Mouse (Mus musculus): Measurements from ENCODE around the gene Smdt1.

GRCm38 (mm10) chr15:82341675-82342542, 3.1 kb downstream of the Smdt1 start:
- TF ChIP-seq POLR2A (IDR thresholded peaks at IDR 0.05; ENCODE audit: insufficient read length, low read depth) (no peak), USF1 (IDR thresholded peaks at IDR 0.05; ENCODE audit: low read depth) (no peak), MYOG (IDR thresholded peaks at IDR 0.05; ENCODE audit: control insufficient read depth in 1 of 3, insufficient read depth in 1 of 3, insufficient read length in 2 of 3, low read depth in 2 of 3) (no peak), SRF (IDR thresholded peaks at IDR 0.05; ENCODE audit: control insufficient read depth, insufficient read length, low read depth) (no peak), POLR2AphosphoS2 (IDR thresholded peaks at IDR 0.05; ENCODE audit: insufficient read length, low read depth) (no peak), TCF3 (IDR thresholded peaks at IDR 0.05; ENCODE audit: insufficient read length, low read depth) (no peak), TCF12 (IDR thresholded peaks at IDR 0.05; ENCODE audit: insufficient read depth, poor library complexity, severe bottlenecking) (no peak), E2F4 (IDR thresholded peaks at IDR 0.05; ENCODE audit: insufficient read depth) (no peak), MAX (IDR thresholded peaks at IDR 0.05; ENCODE audit: low read depth) (no peak)

All from myocyte (in vitro differentiated cells).